Mouse (Mus musculus) limb, embryonic 12.5 days (tissue): ENCODE measurements around the gene Syne1. TPM values are rescaled to one million over a fixed set of nuclear protein-coding genes. Genes with fewer than 3 reads are reported as not detected.

ENCODE experiments used
- ATAC-seq: fragments of 200-750 bp; cut with Nextera tagmentation; 2 replicates; pipeline ENCODE4 v1.8.0; 2017; ENCODE audit warnings: low read depth, moderate TSS enrichment; ENCODE audit not compliant: insufficient number of reproducible peaks, insufficient read depth, low FRiP score, low TSS enrichment
- H3K27ac ChIP-seq: fragments of 300-500 bp; sonication (generic); 2 replicates; pipeline ENCODE4 v1.5.1; 2016; ENCODE audit warnings: mild to moderate bottlenecking, moderate library complexity
- H3K27me3 ChIP-seq: fragments of 300-500 bp; sonication (generic); 2 replicates; pipeline ENCODE4 v1.6.1; 2016; ENCODE audit warnings: mild to moderate bottlenecking, moderate library complexity
- H3K36me3 ChIP-seq: fragments of 300-500 bp; sonication (generic); 2 replicates; pipeline ENCODE4 v1.6.1; 2016; ENCODE audit warnings: mild to moderate bottlenecking, moderate library complexity
- H3K4me1 ChIP-seq: fragments of 300-500 bp; sonication (generic); replicated peaks from 2 replicates; pipeline ENCODE4 v1.6.1; 2016
- H3K4me2 ChIP-seq: fragments of 300-500 bp; sonication (generic); 2 replicates; pipeline ENCODE4 v1.6.1; 2016; ENCODE audit warnings: mild to moderate bottlenecking, moderate library complexity
- H3K4me3 ChIP-seq: fragments of 300-500 bp; sonication (generic); replicated peaks from 2 replicates; pipeline ENCODE4 v1.5.1; 2016; ENCODE audit warnings: mild to moderate bottlenecking
- H3K9ac ChIP-seq: fragments of 300-500 bp; sonication (generic); replicated peaks from 2 replicates; pipeline ENCODE4 v1.6.1; 2016; ENCODE audit warnings: mild to moderate bottlenecking, moderate library complexity
- H3K9me3 ChIP-seq: fragments of 300-500 bp; sonication (generic); 2 replicates; pipeline ENCODE4 v1.6.1; 2016; ENCODE audit warnings: mild to moderate bottlenecking, moderate library complexity
- WGBS: fragments of 180-500 bp; shearing (Covaris S2); methylation state at CpG from one replicate; pipeline ENCODE4 v1.1.7; 2016; 5-methylcytosine and 5-hydroxymethylcytosine counted together
- polyA plus RNA-seq: library from polyadenylated mRNA; unstranded; fragments of >200 nt; fragmentation: Nextera tagmentation; extraction: Ambion mirVana; gene quantifications from 2 replicates; pipeline ENCODE4 v1.2.1, GENCODE M21; 2016

Syne1 gene
- polyA plus RNA-seq, 1 experiment from 2014 or later: 4.6 TPM

- Histone ChIP-seq H3K4me2 (no peak overlapping the region), H3K36me3 (no peaks in the 10 kb centered on the region), H3K9ac (no peak overlapping the region), H3K27ac (no peak overlapping the region), H3K9me3 (no peaks in the 10 kb centered on the region), H3K27me3 (no peaks in the 10 kb centered on the region), H3K4me3 (no peak overlapping the region), H3K4me1 (no peaks in the 10 kb centered on the region)
- WGBS: 71% methylated on average over 9 of the region's 9 CpGs
- no peak for ATAC-seq
These were observed 373.8 kb downstream of the Syne1 start for GRCm38 (mm10) chr10:5177446-5178015.

- no peaks in the 10 kb centered on the region for H3K27me3 ChIP-seq
- H3K4me1 ChIP-seq: no peaks in the 10 kb centered on the region
- H3K9ac ChIP-seq: no peak overlapping the region
- no peak overlapping the region for H3K4me2 ChIP-seq
- H3K9me3 ChIP-seq: no peaks in the 10 kb centered on the region
- no peak overlapping the region for H3K27ac ChIP-seq
- H3K36me3 ChIP-seq: no peaks in the 10 kb centered on the region
- no peak for ATAC-seq
- WGBS: 80% methylated on average over 2 of the region's 2 CpGs
- no peak overlapping the region for H3K4me3 ChIP-seq
These were observed 374.9 kb downstream of the Syne1 start for GRCm38 (mm10) chr10:5176371-5176770.

DNA sequence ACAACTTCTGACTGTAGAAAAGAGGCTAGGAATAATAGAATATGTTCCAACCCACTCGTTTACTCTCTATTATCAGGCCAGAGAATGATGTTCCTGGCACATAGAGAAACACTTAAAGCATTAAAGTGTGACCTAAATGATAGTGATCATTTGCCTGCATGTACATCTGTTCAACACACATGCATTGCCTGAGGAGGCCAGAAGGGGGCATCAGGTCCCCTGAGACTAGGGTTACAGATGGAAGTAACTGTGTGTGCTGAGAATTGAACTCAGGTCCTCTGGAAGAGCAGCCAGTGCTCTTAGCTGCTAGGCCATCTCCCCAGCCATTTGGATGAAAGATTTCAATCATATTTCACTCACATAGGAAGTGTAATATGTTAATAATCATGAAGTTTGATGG, 380.9 kb downstream of the Syne1 start:
- Histone ChIP-seq H3K36me3 (peaks cover 6% of the 10 kb centered on the region; the same call in 1 of the 2 replicates), H3K4me1 (0 out of 2 replicates have a peak, but pooled peaks cover 4% of the 10 kb centered on the region), H3K9me3 (0 out of 2 replicates have a peak, but pooled peaks cover 3% of the 10 kb centered on the region), H3K9ac (no peak overlapping the region), H3K4me3 (no peak overlapping the region), H3K27ac (no peak overlapping the region), H3K4me2 (no peak overlapping the region), H3K27me3 (no peaks in the 10 kb centered on the region)
- ATAC-seq: no peak
- WGBS: 80% methylated on average over 1 of the region's 1 CpGs

DNA sequence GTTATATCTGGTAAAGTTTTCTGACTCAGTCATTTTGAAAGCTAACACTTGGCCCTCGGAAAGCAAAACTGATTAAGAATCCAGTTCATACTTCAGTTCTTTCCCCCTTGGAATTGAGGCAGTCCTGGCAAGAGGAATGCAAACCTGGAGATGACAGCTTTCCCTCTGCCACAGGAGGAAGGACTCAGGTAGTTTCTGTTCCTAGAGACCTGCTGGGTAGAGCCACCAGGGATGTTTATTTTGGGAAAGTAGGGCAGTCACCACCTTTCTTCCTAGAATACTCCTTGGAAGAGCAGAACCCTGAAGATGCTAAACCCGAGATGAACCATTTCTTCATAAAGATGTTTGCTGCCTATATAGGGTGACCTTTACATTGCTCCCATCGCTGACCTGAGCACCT, 383.8 kb downstream of the Syne1 start:
- Histone ChIP-seq H3K9ac (no peak overlapping the region), H3K9me3 (0 out of 2 replicates have a peak, but pooled peaks cover 3% of the 10 kb centered on the region), H3K36me3 (peaks cover 6% of the 10 kb centered on the region; the same call in 1 of the 2 replicates), H3K4me2 (no peak overlapping the region), H3K4me1 (0 out of 2 replicates have a peak, but pooled peaks cover 4% of the 10 kb centered on the region), H3K27ac (no peak overlapping the region), H3K4me3 (no peak overlapping the region), H3K27me3 (no peaks in the 10 kb centered on the region)
- ATAC-seq: no peak
- WGBS: 76% methylated on average over 3 of the region's 3 CpGs

DNA sequence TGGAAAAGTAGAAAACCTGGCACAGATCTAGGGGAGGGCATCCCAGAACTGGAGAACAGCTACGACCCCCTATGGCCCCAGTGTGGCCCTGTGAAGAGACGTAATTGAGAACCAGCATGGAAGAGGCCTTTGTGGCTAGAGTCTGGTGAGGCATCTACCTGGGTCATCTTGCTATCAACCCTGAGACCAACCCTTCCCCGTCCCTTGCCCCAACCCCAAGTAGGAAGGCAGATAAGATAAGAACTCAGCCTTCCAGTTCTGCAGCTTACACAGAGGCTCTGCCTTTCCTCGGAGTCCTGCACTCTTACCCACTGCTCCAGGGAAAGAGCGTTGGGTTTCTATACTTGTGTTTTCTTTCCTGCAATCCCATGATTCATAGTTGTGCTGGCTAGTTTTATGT, 385.8 kb downstream of the Syne1 start:
- H3K4me2 ChIP-seq: no peak overlapping the region
- no peak overlapping the region for H3K27ac ChIP-seq
- 0 out of 2 replicates have a peak, but pooled peaks cover under 1% of the 10 kb centered on the region for H3K9me3 ChIP-seq
- WGBS: 79% methylated on average over 5 of the region's 5 CpGs
- H3K36me3 ChIP-seq: peaks cover under 1% of the 10 kb centered on the region; the same call in 1 of the 2 replicates
- no peak overlapping the region for H3K4me3 ChIP-seq
- ATAC-seq: no peak
- no peaks in the 10 kb centered on the region for H3K27me3 ChIP-seq
- H3K4me1 ChIP-seq: 0 out of 2 replicates have a peak, but pooled peaks cover 4% of the 10 kb centered on the region
- H3K9ac ChIP-seq: no peak overlapping the region

DNA sequence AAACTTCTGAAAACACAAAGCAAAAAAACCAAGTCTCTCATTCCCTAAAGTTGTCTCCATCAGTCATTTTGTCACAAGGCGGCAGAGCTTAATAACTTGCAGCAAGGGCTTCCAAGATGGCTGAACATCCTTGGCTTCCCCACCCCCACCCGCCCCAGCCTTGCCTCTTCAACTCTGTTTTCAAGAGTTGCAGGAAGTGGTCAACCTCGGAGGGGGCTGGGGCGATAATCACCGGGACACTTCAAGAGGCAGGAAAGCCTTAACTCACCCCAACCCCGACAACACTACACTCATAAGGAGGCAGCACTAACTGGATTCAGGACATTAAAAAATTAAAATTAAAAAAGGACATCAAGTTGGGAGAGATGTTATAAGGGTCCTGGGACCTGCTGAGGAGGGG, 387.5 kb downstream of the Syne1 start:
- H3K4me1 ChIP-seq: 0 out of 2 replicates have a peak, but pooled peaks cover 4% of the 10 kb centered on the region
- H3K9me3 ChIP-seq: no peaks in the 10 kb centered on the region
- no peak overlapping the region for H3K9ac ChIP-seq
- no peak for ATAC-seq
- no peak overlapping the region for H3K4me2 ChIP-seq
- 50% methylated on average over 6 of the region's 6 CpGs for WGBS
- H3K4me3 ChIP-seq: no peak overlapping the region
- H3K36me3 ChIP-seq: no peaks in the 10 kb centered on the region; the same call in 1 of the 2 replicates
- H3K27ac ChIP-seq: no peak overlapping the region
- H3K27me3 ChIP-seq: no peaks in the 10 kb centered on the region

GRCm38 (mm10) chr10:5163286-5163685, 388.0 kb downstream of the Syne1 start:
- Histone ChIP-seq H3K4me2 (no peak overlapping the region), H3K27ac (no peak overlapping the region), H3K4me3 (no peak overlapping the region), H3K4me1 (0 out of 2 replicates have a peak, but pooled peaks cover 4% of the 10 kb centered on the region), H3K27me3 (no peaks in the 10 kb centered on the region), H3K36me3 (no peaks in the 10 kb centered on the region; the same call in 1 of the 2 replicates), H3K9ac (no peak overlapping the region), H3K9me3 (no peaks in the 10 kb centered on the region)
- WGBS: 86% methylated on average over 3 of the region's 3 CpGs
- ATAC-seq: no peak

- H3K27me3 ChIP-seq: no peaks in the 10 kb centered on the region
- H3K4me2 ChIP-seq: no peak overlapping the region
- H3K4me3 ChIP-seq: no peak overlapping the region
- H3K9me3 ChIP-seq: no peaks in the 10 kb centered on the region
- 52% methylated on average over 12 of the region's 12 CpGs for WGBS
- no peaks in the 10 kb centered on the region for H3K36me3 ChIP-seq
- H3K9ac ChIP-seq: no peak overlapping the region
- H3K4me1 ChIP-seq: no peaks in the 10 kb centered on the region
- H3K27ac ChIP-seq: no peak overlapping the region
- ATAC-seq: no peak
These were observed 389.8 kb downstream of the Syne1 start for GRCm38 (mm10) chr10:5161394-5161872.

- Histone ChIP-seq H3K4me3 (no peak overlapping the region), H3K27ac (no peak overlapping the region), H3K9me3 (no peaks in the 10 kb centered on the region), H3K4me2 (no peak overlapping the region), H3K4me1 (no peaks in the 10 kb centered on the region), H3K36me3 (no peaks in the 10 kb centered on the region), H3K9ac (no peak overlapping the region), H3K27me3 (no peaks in the 10 kb centered on the region)
- no peak for ATAC-seq
- 77% methylated on average over 8 of the region's 8 CpGs for WGBS
These were observed 391.6 kb downstream of the Syne1 start for GRCm38 (mm10) chr10:5159679-5160078.

GRCm38 (mm10) chr10:5153047-5153446, 398.2 kb downstream of the Syne1 start:
- Histone ChIP-seq H3K27me3 (no peaks in the 10 kb centered on the region), H3K27ac (no peak overlapping the region), H3K9ac (no peak overlapping the region), H3K4me2 (no peak overlapping the region), H3K36me3 (no peaks in the 10 kb centered on the region), H3K9me3 (no peaks in the 10 kb centered on the region), H3K4me3 (no peak overlapping the region), H3K4me1 (no peaks in the 10 kb centered on the region)
- 90% methylated on average over 6 of the region's 6 CpGs for WGBS
- ATAC-seq: no peak

GRCm38 (mm10) chr10:5141471-5141870, 409.8 kb downstream of the Syne1 start:
- peaks cover 9% of the 10 kb centered on the region; the same call in 1 of the 2 replicates for H3K36me3 ChIP-seq
- 89% methylated on average over 5 of the region's 5 CpGs for WGBS
- H3K27me3 ChIP-seq: no peaks in the 10 kb centered on the region
- H3K9ac ChIP-seq: no peak overlapping the region
- no peak overlapping the region for H3K4me3 ChIP-seq
- ATAC-seq: no peak
- no peaks in the 10 kb centered on the region for H3K9me3 ChIP-seq
- H3K27ac ChIP-seq: no peak overlapping the region
- H3K4me2 ChIP-seq: no peak overlapping the region
- H3K4me1 ChIP-seq: peaks cover 4% of the 10 kb centered on the region; the same call in 1 of the 2 replicates

DNA sequence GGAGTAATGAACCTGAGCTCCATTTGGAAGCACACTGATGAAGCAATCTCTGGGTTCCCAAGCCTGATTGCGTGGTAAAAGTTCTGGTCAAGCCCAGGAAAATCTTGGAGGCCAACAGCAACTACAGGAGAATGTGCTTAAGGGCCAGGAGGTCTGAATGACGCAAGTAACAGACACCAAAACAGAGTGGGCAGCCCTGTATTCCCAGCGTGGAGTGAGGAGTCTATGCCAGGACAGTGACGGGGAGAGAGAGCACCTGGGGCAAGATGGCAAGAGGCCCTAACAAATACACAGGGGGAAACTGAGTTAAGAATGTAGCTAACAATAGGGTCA, 411.4 kb downstream of the Syne1 start:
- no peak overlapping the region for H3K27ac ChIP-seq
- no peak overlapping the region for H3K9ac ChIP-seq
- no peaks in the 10 kb centered on the region for H3K9me3 ChIP-seq
- H3K36me3 ChIP-seq: peaks cover 6% of the 10 kb centered on the region; the same call in 1 of the 2 replicates
- H3K27me3 ChIP-seq: no peaks in the 10 kb centered on the region
- peaks cover 4% of the 10 kb centered on the region; the same call in 1 of the 2 replicates for H3K4me1 ChIP-seq
- WGBS: 70% methylated on average over 4 of the region's 4 CpGs
- no peak for ATAC-seq
- H3K4me2 ChIP-seq: no peak overlapping the region
- no peak overlapping the region for H3K4me3 ChIP-seq
